Mouse (Mus musculus) liver, embryonic 14.5 days (tissue): ENCODE data around the gene Lrrc41.

Source experiments
- CTCF ChIP-seq: IDR thresholded peaks from 2 replicates; pipeline ENCODE4 v1.5.1; 2016; ENCODE audit warnings: antibody characterized with exemption, low read depth, control low read depth
- EP300 ChIP-seq: IDR thresholded peaks from 2 replicates; pipeline ENCODE4 v1.6.1; 2016; ENCODE audit warnings: antibody characterized with exemption, low read depth

- peak; percentile 74 for TF ChIP-seq CTCF
- TF ChIP-seq EP300 = no peak
Observed at GRCm38 (mm10) chr4:116134990-116135389, 59.9 kb downstream of the Lrrc41 start.
